Mouse (Mus musculus) neutrophil, adult 83 days (primary cell): ENCODE data around the gene Prr7. TPM values are rescaled to one million over a fixed set of nuclear protein-coding genes. Genes with fewer than 3 reads are reported as not detected.

ENCODE experiments used
- total RNA-seq, 2 experiments: library from RNA; stranded (reverse); gene quantifications; one replicate each; pipeline ENCODE4 v1.2.4; 2023

The Prr7 gene
- 1 to 10 TPM; 7.0 to 7.3 TPM for total RNA-seq

DNA sequence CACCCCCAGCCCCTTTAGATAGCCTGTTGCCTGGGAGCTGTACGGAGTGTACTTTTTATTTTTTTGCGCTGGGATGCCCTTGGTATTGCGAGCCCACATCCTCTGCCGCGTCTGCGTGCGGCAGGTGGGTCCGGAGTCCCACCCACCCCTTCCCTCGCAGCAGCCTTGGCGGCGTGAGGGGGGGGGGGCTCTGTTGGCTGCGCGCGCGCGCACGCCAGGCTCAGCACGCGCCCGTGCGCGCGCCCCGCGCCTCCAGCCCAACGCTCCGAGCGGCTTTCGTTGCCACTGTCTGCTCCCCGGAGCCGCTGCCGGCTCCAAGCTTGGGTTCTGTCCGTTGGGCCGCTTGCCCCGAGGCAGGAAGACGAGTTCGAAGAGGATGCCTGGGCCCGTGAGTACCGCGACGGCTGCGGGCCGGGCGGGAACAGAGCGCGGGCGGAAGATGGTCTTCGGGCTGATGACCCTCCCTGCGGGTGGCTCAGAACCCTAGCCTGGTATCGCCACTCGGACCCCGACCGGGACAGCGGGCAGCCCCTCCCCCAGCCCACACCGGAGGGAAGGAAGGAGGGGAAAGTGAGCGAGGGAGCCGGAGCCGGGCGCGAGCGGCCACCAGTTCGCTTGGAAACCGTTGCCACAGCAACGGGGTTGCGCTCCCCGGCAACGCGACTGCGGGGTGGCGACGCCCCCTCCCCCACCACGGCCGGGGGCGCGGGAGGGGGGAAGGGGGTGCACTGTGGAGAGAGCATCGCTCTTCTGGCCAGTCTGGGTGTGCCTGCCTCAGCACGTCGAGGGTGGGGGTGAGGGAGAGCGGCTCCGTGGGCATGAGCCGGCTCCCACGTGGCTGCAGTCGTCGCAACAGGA is at the start of gene Prr7:
Gene Prr7, plus strand, starts transcription at position 241 of the 858 bp plus-strand sequence.

DNA sequence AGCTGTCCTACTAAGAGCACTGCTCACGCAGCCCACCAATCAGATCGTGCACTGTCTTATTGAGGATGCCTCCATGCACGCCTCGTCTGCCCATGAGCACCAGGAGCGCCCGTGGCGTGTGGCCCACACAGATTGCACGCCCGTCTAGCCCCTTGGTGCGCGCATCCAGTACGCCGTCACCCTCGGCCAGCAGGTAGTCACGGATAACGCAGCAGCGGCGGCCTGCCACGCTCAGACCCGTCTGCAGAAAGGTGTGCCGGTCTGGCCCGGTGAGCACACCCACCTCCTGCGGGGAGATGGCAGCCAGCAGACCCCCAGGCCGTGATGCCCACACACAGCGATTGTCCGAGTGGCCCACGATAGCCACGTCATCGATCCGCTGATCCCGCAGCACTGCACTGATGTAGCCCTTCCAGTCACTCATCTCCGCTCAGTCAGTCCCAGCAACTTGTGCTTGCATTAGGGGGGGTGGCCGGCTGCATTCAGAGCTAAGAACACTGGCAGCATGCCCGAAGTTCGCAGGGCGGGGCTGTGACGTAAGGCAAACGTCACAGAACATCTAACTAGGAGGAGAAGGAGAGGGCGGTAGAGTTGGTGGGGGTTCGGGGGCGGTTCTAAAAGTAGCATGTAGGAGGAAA is 49.2 kb upstream of the Prr7 start, which contains the start of gene Pfn3:
Gene Pfn3, minus strand, starts transcription at position 490 of the 638 bp plus-strand sequence.

DNA sequence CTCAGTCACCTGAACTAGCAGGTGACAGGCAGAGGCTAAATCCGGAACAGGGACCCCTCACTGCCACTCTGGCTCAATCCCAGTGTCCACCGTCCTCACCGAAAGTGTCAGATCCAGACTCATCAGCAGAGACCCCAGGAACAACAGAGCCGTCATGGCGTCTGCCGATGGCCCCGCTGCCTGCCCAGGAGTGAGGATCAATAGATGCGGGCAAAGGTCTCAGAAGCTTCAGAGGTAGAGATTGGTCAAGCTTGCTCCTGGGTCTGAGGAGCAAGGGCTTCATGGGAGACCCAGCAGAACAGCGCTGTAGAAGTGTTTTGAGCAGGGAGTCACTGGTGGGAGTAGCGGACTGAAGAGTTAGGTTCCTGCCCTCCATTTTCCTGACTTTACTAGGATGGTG is 37.5 kb upstream of the Prr7 start, which contains the start of gene F12:
Gene F12, minus strand, starts transcription at position 181 of the 400 bp plus-strand sequence.

DNA sequence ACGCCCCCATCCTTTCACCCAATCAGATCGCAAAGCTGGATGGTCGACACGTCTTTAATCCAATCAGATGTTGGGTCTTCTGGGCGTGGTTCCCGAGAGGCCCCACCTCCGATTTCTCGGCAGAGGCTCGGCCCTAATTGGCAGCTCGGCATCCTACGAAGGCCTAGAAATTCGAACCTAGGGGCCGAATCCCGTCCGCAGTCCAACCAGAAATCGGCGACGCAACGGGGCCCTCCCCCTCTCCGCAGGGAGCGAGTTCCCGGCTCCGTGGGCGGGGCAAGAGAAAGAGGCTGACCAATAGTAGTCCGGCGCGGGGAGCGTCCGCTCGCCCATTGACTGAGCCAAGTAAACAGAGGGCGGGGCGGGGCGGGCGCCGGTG is 19.1 kb upstream of the Prr7 start, which contains the start of gene Grk6:
Gene Grk6, plus strand, starts transcription at position 136 of the 379 bp plus-strand sequence.

DNA sequence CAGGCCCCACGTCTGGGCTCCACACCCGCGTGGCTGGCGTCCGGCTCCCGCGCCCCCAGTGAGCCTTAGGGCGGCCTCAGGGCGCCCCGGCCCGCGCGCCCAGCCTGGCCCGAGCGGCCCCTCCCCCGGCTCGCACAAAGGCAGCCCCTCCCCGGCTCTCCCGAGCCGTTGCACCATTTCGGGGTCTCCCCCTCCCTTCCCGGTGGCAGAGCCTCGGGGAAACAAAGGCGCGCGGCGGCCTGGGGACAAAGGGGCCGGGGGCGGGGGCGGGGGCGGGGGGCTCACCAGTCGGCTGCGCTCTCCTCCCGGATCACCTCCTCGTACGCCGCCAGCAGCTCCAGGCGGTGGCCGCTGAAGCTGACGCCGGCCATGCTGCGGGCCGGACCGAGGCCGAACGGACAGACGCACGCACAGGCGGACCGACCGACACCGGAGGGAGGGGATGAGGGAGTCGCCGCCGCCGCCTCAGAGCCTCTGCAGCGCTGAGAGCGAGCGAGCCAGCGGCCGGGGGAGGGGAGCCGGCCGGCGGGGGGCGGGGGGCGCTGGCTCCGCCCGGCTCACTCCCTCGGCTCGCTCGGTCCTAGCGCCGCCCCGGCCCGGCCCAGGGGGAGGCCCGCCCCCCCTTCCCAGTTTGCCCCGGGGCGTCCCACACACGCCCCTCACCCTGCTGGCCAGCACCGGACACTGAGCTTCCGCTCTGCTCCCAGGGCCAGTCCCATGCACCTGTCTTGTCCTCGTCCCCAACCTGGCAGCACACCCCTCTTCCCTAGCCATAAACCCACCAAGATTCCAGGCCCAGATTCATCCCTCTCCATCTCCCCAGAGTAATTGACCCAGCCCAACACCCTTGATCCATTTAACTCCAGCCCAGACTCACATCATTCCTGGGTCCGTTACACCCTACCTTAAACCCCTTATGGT is 23.8 kb downstream of the Prr7 start, which contains the start of gene Dbn1:
Gene Dbn1, minus strand, starts transcription at position 534 of the 921 bp plus-strand sequence.

DNA sequence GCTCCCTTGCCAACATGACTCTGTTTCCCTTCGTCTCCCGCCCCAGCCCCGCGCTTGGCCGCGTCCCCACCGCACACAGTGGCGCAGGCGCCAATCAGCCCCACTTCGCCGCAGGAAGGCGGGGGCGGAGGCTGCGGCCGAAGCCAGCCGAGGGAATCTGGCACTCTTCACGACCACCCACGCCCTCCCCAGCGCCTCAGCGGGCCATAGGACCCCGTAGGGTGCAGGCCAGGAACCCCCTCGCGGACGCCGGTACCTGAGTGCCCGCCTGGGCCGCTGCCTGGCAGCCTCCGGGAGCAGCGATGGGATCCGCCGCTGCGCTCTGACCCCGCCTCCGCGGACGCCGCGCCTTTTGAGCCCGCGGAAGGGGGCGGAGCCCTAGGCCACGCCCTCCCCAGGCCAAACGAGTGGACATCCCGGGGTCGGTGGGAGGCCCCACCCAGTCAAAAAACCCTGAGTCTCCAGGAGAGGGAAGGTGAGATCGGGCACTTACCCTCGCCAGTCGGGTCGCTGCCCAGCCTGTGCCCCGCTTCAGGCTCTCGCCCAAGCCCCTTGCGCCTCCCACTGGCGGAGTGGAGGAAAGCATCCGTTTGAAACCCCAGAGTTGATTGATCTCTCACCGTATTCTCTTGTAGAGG is 49.2 kb downstream of the Prr7 start, which contains the start of gene Pdlim7:
Gene Pdlim7, minus strand, starts transcription at position 566 of the 638 bp plus-strand sequence.

Other genes with a start within 250 kb of the Prr7 start
- 100 to 1,000 TPM; 202 to 217 TPM for gene Prelid1, start 143.8 kb upstream of the Prr7 start, total RNA-seq
- gene Rab24, start 142.3 kb upstream of the Prr7 start, total RNA-seq = 10 to 100 TPM; 71.5 to 92.3 TPM
- 10 to 100 TPM; 18.4 to 20.5 TPM for gene Mxd3, start 134.4 kb upstream of the Prr7 start, total RNA-seq
- gene Lman2, start 101.5 kb upstream of the Prr7 start, total RNA-seq = 10 to 100 TPM; 78.0 to 83.3 TPM
- gene Rgs14, start 94.5 kb upstream of the Prr7 start, total RNA-seq = 100 to 1,000 TPM in 1 of 2 experiments, 10 to 100 TPM in 1; 92.7 to 109 TPM
- not detected for gene Slc34a1, start 66.1 kb upstream of the Prr7 start, total RNA-seq
- gene Pfn3, start 49.0 kb upstream of the Prr7 start, total RNA-seq = not detected
- gene F12, start 37.5 kb upstream of the Prr7 start, total RNA-seq = 1 to 10 TPM; 1.4 to 2.0 TPM
- gene Grk6, start 19.2 kb upstream of the Prr7 start, total RNA-seq = 100 to 1,000 TPM; 194 to 214 TPM
- gene Dbn1, start 23.8 kb downstream of the Prr7 start, total RNA-seq = under 1 TPM; 0.13 to 0.96 TPM
- gene Pdlim7, start 49.4 kb downstream of the Prr7 start, total RNA-seq = 100 to 1,000 TPM in 1 of 2 experiments, 10 to 100 TPM in 1; 92.0 to 120 TPM
- 100 to 1,000 TPM; 289 to 310 TPM for gene Dok3, start 65.0 kb downstream of the Prr7 start, total RNA-seq
- gene Ddx41, start 72.4 kb downstream of the Prr7 start, total RNA-seq = 10 to 100 TPM; 35.8 to 41.1 TPM
- 10 to 100 TPM; 84.6 to 93.8 TPM for gene Fam193b, start 106.9 kb downstream of the Prr7 start, total RNA-seq
- 10 to 100 TPM; 61.1 to 65.4 TPM for gene Tmed9, start 109.5 kb downstream of the Prr7 start, total RNA-seq
- gene B4galt7, start 135.6 kb downstream of the Prr7 start, total RNA-seq = 10 to 100 TPM; 11.1 to 11.7 TPM
- 1 to 10 TPM; 8.8 to 9.9 TPM for gene Caml, start 158.7 kb downstream of the Prr7 start, total RNA-seq
- 10 to 100 TPM; 37.7 to 44.5 TPM for gene Ddx46, start 170.8 kb downstream of the Prr7 start, total RNA-seq
- gene B230219D22Rik, start 228.9 kb downstream of the Prr7 start, total RNA-seq = 10 to 100 TPM; 21.7 to 24.4 TPM